Mouse (Mus musculus) duodenum, adult 2 months (tissue): ENCODE measurements around the gene Aldh2. TPM values are rescaled to one million over a fixed set of nuclear protein-coding genes. Genes with fewer than 3 reads are reported as not detected.

ENCODE experiments used
- polyA plus RNA-seq: library from polyadenylated mRNA; depleted of rRNA; stranded (reverse); fragments of >200 nt; gene quantifications from 2 replicates; pipeline ENCODE4 v1.2.3, GENCODE M21; 2012; ENCODE audit warnings: low replicate concordance; rRNA removed

Gene Aldh2
- 386 and 645 TPM in 2 replicates for polyA plus RNA-seq

DNA sequence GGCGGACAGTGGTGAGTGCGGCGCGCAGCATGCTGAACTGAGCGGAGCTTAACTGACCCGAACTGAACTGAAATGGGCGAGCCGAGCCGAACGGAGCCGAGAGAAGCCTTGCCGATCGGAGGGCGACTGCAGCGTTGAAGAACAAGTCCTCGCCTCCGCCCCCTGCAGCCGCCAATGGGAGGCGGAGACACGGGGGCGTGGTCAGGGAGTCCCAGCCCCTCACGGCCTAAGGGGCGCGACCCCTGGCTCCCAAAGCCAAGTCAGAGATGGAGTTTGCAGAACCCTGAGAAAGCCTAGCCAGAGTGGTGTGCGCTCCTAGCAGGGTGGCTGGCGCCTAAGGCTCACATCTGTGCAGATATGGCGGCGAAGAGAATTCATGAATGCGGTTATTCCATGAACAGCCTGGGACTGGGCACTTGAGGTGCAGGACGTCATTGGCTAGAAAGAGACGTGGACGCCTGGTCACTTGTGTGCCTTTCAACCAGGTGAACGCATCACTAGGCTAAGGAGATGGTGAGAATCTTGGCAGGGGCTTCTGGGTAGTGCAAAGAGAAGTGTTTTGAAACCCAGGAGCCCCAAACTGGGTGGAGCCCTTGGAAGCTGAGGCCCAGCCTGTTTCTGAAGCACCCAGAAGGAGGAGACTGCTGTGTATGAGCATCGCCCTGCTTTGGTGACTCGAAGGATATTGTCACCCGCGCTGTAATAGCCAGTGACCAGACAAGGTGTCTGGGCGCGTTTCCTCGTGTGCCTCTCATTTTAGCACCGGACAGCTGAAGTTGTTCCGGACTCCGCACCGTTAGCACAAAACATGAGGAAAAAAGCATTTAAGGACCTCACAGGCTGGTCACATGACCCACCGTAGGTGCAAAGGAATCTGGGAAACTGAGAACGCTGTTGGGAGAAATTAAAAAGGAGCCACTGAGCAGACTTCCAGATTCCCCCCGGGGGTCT is at the start of gene Aldh2:
Aldh2 (minus strand) TSS at position 374 of the 951 bp plus-strand sequence.

DNA sequence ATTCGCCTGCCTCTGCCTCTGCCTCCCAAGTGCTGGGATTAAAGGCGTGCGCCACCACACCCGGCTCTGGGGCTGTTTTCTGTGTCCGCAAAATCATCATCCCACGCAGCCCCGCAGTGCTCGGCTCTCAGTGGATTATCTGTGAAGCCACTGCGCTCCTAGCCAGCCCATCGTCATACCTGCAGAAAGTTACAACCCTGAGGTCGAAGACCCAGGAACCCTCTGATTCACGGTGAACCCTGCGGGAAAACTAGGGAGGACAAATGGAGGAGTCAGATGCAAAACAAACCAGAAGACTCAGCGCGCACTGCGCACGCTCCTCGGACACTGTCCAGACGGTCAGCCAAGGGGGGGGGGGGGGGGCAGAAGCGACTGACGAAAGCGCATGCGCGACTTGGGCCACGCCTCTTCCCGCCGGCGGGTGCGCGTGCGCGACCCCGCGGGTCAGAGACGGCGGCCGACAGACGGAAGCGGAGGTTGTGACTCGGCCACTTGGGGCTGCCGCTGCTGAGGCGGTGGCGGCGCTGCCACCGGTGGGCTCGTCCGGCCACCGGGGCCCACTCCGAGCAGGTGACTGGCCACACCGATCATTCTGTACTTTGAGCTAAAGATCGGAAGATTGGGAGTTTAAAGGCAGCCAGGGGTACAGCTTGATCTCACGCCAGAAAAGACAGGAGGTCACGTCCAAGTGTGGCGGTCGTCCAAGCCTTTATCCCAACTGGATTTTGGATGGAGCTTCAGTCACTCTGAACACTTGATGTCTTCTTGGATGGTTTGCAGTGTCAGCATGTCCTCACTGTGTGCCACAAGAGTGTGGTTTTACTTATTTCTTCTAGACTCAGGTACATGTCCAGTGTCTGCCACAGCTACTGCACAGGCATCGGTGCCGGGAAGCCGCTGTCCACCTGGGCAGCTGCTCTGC is 25.2 kb upstream of the Aldh2 start, which contains the start of gene Acad12:
Acad12 (minus strand) TSS at position 347 of the 922 bp plus-strand sequence.

DNA sequence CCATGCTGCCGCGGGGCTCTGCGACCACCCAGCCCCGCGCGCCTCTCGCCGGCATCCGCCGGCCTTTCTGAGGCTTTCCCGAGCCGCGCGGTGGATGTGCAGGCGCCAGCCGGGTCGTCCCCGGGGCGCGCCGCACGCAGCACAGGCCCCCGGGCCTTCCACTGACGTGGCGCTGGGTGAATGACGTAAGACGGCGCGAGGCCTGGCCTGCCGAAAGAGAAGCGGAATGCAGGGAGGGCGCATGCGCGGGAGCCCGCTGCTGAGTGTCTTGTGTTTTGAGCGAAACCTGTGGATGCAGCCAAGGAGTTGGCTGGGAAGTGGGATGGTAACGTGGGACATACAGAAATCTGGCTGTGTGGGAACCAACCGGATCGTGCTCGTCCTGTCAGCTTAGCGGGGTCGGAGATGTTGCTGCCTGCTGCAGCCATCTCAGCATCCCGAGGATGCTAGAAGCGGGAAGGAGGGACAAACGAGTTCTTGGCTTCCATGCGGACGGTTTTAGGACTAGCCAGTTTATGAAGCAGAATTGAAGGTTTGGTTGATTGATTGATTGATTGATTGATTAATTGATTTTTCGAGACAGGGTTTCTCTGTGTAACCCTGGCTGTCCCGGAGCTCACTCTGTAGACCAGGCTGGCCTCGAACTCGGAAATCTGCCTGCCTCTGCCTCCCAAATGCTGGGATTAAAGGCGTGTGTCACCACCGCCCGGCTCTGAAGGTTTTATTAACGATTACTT is 47.7 kb downstream of the Aldh2 start, which contains the start of gene Mapkapk5:
Mapkapk5 (minus strand) TSS at position 113 of the 737 bp plus-strand sequence.

DNA sequence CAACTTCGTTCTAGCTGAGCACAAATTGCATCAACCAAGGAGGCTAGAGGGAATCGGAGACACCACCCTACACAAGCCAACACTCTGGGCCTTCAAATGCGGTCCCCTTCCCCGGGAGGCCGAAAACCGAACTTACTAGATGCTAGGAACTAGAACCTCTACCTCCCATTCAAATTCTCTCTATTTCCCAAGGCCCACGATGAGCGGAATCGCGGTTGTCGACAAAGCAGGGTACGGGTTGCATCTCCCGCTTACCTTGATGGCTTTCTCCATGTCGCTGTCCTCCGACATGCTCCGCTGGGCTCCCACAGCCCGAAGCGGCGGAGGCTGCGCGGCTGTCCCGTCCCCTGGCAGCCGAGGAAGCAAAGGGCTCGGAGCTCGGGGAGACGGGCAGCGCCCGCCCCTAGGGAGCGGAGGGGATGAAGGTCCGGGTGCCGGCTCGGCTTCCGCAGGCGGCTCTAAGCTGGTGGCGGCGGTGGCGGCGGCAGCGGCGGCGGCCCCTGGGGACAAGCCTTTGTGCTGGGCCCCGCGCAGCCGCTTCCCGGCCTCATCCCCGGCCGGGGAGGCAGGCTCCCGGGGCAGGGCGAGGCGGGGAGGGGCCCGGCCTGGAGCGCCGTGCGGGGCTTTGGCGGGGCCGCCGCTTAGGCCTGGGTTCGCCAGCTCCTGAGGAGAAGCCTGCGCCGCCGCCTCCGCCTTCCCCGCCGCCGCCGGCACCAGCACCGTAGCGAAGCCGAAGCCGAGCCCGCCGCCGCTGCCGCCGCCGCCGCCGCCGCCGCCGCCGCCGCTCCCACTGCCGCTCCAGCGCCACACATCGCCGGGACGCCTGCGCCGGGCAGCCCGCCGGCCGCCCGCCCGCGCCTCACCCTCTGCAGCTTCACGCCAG is 48.5 kb downstream of the Aldh2 start, which contains the start of the genes Adam1a and Gm42878:
Adam1a (minus strand) TSS at position 573 of the 883 bp plus-strand sequence.
Gm42878 (minus strand) TSS at position 573 of the 883 bp plus-strand sequence.

Other genes with a start within 250 kb of the Aldh2 start
- gene Trafd1, start 208.2 kb downstream of the Aldh2 start, polyA plus RNA-seq: 48.9 and 81.0 TPM in 2 replicates
- 1.9 and 3.2 TPM in 2 replicates for gene Naa25, start 195.9 kb downstream of the Aldh2 start, polyA plus RNA-seq
- gene Tmem116, start 141.9 kb downstream of the Aldh2 start, polyA plus RNA-seq: 2.0 and 10.1 TPM in 2 replicates
- gene Erp29, start 141.3 kb downstream of the Aldh2 start, polyA plus RNA-seq: 32.4 and 41.9 TPM in 2 replicates
- gene Adam1b, start 90.4 kb downstream of the Aldh2 start, polyA plus RNA-seq: not detected in 2 replicates
- 2.1 and 2.3 TPM in 2 replicates for gene Adam1a, start 48.3 kb downstream of the Aldh2 start, polyA plus RNA-seq
- gene Gm42878, start 48.3 kb downstream of the Aldh2 start, polyA plus RNA-seq: not detected in 2 replicates
- 22.9 and 31.4 TPM in 2 replicates for gene Mapkapk5, start 47.9 kb downstream of the Aldh2 start, polyA plus RNA-seq
- gene Acad12, start 25.1 kb upstream of the Aldh2 start, polyA plus RNA-seq: 4.2 and 6.4 TPM in 2 replicates
- gene Acad10, start 66.7 kb upstream of the Aldh2 start, polyA plus RNA-seq: 5.1 and 6.2 TPM in 2 replicates
- gene Brap, start 66.7 kb upstream of the Aldh2 start, polyA plus RNA-seq: 11.3 and 12.9 TPM in 2 replicates
- gene Atxn2, start 117.5 kb upstream of the Aldh2 start, polyA plus RNA-seq: 79.8 and 103 TPM in 2 replicates
- 46.6 and 106 TPM in 2 replicates for gene Sh2b3, start 243.8 kb upstream of the Aldh2 start, polyA plus RNA-seq